Mouse (Mus musculus): ENCODE data around the gene Cdc37l1.

Gene Cdc37l1

GRCm38 (mm10) chr19:29046961-29047333 lies 56.8 kb downstream of the Cdc37l1 start:
- no peak for DNase-seq (ENCODE audit: low spot score in 2 of 2)

- DNase-seq (ENCODE audit: low spot score in 2 of 2): peak; percentile 75 to 81
Measured at GRCm38 (mm10) chr19:29047334-29048170, 57.4 kb downstream of the Cdc37l1 start, which contains the start of gene Ak3. TSS of gene Ak3 (minus strand) at chr19:29047961.

DNA sequence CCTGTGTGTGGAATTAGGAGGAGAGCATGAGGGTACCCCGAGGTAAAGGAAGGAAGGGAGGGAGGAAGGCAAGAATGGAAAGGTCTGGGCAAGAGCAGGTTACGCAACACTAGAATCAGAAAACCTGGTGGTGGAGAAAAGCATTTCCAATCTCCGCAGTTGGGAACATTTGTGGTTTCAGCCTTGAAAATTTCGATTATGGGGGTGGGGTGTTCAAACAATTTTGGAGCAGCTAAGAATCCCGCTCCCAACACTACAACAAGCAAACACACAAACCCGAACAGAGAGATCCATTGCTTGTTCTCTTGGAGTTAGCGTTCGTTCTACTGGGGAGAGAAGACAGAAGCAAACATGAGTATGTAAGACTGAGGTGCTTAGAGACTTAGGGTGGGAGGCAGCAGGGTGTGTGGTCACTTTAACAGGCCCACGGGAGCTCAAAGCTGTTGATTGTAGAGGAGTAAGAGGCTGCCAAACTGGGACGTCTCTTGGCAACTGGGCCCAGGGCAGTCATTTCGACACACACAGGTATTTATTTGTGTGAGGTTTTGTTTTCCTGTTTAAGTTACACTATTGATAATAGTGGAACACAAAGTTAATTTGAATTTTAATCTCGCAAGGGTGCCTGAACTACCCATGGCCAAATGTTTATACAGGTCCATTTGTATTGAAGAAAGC lies 59.4 kb downstream of the Cdc37l1 start:
- no peak for DNase-seq (ENCODE audit: low spot score in 2 of 2)

DNA sequence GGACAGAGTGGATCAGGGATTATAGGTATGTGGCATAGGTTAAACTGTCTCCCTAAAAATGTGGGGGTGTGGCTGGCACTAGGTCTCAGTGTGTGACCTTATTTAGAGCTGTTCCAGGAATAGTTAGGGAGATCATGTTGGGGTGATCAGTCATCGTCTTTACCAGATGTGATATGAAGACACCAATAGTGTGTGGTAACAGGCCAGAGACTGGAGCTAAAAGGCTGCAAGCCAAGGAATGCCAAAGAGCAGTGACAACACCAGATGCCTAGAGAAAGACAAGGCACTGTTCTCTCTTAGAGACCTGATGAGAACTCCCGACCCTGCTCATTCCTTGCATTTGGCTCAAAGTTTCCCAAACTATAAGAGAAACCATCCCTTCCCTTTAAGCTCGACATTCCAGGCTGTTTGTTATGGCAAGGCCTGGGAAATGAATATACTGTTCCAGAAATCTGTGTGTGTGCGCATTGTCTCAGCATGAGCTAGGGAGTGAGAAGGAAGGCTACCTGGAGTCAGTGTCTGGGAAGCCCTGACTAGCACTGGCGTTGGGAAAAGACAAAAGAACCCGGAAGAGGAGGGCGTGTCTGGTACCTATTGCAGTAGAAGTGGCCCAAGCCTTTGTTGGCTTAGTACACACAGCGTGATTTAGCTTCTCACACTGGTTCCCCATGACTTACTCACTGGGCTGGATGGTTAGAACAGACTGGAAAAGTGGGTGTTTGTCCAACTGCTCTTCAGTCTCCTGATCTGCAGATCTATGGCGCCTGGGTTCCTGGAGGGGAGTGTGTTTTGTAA lies 60.2 kb downstream of the Cdc37l1 start:
- DNase-seq (ENCODE audit: low spot score in 2 of 2): no peak

DNA sequence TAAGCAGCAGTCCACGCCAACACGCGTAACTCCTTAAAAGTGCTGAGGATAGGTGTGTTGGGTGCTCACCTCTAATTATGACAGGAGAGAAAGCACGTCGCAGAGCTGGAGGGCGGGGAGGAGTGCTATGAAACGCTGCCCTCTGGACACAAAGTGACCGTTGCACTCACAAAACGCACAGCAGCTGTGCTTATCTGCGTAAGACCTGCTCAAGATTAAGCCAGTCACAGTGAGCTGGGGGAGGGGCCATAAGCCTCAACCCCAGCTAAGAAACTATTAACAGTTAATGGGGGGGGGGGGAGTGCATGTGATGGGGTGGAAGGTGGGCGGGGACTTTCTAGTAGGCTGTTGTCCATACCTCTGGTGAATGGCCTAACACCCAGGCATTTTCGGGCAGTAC lies 62.6 kb downstream of the Cdc37l1 start:
- DNase-seq (ENCODE audit: low spot score in 2 of 2): no peak

DNA sequence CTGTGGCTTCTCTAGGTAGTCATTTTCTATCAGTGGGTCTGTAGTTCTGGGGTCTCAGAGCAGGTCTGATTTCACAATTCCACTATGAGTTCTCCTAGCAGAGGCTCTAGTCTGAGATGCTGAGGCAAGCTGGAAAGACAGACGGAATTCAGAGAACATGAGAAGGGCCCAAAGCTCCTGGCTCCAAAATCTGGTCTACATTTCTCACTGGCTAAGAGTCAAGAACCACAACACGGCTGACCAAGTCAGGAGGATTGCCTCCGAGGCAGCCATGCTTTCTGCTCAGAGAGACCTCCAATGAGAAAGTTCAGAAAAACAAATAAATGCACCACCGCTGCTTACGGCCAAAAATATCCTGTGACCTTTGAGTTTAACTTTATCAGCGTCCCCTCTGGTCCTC lies 64.4 kb downstream of the Cdc37l1 start:
- no peak for DNase-seq (ENCODE audit: low spot score in 2 of 2)

- DNase-seq (ENCODE audit: low spot score in 2 of 2): no peak
Measured at GRCm38 (mm10) chr19:29055469-29055868, 65.3 kb downstream of the Cdc37l1 start.

DNA sequence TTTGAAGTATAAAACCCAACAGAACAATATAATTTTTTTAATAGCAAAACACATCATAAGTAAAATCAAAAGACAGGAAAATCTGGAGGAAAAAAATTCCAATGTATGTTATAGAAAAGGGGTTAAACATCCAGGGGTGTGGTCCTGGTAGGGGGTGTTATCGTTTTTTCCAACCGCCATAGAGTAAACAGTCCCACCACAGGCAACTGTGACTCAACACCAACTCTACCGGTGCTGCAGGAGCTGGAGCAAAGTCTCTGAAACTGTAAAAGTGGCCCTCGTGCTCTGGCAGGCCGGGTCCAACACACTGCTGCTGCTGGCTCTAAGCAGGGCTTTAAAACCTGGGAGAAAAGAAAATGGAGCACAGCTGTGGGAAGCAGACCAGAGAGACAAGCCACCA lies 68.6 kb downstream of the Cdc37l1 start:
- no peak for DNase-seq (ENCODE audit: low spot score in 2 of 2)

- DNase-seq (ENCODE audit: low spot score in 2 of 2): no peak
Measured at GRCm38 (mm10) chr19:29059688-29060087, 69.5 kb downstream of the Cdc37l1 start.

- DNase-seq (ENCODE audit: low spot score in 2 of 2): no peak
Measured at GRCm38 (mm10) chr19:29060299-29060698, 70.1 kb downstream of the Cdc37l1 start.

- no peak for DNase-seq (ENCODE audit: low spot score in 2 of 2)
Measured at GRCm38 (mm10) chr19:29063009-29063408, 72.9 kb downstream of the Cdc37l1 start.

DNA sequence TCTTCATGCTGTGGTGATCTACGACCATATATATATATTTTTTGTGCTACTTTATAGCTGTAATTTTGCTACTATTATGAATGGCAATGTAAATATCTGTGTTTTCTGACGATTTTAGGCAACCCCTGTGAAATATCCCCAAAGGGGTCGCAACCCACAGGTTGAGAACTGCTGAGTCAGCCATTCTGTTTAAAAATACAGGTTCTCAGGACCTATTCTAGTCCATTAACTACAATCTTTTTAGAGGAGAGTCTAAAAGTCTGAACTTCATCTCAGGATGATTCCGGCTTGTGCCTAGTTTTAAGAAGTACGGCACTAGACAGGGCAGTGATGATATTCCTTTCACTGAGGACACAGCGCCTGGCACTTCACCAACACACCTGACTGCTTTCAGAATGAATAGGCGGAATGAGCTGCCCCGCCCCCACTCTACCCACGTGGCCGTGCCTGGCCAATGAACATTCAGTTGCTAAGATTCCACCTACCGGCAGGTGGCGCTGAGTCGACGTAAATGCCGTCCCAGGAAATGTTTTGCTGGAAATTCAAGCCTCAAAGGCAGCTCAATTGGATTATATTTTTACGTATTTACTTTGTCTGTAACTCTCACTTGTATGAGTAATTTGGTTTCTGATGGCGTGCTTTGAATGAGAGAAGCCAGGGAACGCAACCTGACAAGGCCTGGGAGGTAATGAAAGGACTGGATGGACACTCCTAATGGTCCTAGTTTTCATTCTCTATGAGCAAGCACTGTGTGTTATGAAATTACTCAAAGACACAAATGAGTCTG lies 73.6 kb downstream of the Cdc37l1 start:
- DNase-seq (ENCODE audit: low spot score in 2 of 2): peak; percentile 98 to 99

DNA sequence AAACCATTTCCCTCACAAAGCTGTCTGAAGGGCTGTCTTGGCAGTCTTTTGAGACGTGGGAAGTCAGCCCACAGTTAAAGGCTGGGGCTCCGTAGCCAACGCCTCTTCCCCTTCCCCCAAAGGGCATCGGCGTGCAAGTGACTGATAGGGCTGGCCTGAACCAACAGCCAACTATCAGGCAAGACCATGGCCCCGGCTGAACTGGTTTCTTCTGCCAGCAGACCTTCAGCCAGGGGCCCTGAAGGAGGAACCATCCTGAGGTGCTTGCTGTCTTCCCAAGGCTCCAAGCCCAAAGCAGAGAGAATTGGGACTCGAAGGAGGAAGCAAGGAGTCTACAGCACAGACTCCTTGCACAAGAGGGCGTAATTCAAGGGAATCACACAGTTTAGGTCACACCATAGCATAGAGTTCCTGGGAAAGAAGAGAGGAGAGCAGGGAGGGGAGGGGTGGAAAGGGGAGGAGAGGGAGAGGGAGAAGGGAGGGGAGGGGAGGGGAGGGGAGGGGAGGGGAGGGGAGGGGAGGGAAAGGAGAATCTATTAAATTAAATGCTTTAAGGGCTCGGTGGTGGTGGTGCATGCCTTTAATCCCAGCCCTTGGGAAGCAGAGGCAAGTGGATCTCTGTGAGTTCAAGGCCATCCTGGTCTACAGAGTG lies 74.4 kb downstream of the Cdc37l1 start:
- DNase-seq (ENCODE audit: low spot score in 2 of 2): peak; percentile 81 to 88

DNA sequence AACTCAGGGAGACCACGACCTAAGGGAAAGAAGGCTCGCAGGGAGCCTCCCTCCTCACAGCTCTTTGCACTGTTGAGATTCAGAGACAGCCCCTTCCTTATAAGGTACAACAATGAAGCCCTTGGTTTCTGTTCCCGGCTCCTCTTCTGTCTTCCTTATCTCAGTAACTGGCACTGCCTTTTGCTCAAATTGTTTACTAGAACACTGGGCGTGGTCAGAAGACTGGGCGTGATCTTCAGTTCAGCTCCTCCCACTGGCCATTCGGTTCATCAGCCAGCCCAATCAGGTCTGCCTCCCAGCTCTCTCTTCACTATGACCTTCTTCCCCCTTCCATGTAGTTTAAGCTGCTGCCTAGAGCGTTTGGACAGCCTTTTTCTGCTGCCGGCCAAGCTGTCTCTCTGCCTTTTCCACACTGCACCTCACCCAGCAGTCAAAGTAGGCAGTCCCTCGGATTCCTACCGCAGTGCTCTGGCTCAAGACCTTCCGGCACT lies 76.9 kb downstream of the Cdc37l1 start:
- peak; percentile 80 to 92 for DNase-seq (ENCODE audit: low spot score in 2 of 2)

GRCm38 (mm10) chr19:29069195-29069594 lies 79.0 kb downstream of the Cdc37l1 start:
- DNase-seq (ENCODE audit: low spot score in 2 of 2): no peak

DNA sequence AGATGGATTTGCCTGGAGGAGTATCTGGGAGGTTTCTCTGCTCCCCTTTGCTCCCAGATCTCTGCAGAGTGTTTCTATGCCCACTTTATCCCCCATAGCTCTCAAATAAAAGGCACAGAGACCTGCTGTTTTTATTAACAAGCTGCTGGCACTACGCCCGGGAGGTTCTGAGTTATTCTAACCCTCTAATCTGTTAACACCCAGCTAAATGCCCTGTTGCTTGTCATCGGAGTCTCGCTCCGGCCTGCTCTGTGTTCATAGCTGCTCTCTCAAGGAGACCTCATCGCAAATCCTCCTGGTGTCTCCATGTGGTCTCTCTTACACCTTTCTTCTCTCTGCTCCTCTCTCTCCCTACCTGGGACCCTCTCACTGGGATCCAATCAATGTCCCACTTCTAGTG lies 84.7 kb downstream of the Cdc37l1 start:
- no peak for DNase-seq (ENCODE audit: low spot score in 2 of 2)

All from spleen, postnatal 10 days (tissue).